Mouse (Mus musculus) CH12.LX (cell line): ENCODE results near the gene Plekhs1.

ENCODE experiments used
- E2F4 ChIP-seq: IDR thresholded peaks from 2 replicates; pipeline ENCODE4 v1.6.1; 2011; ENCODE audit warnings: low read depth, low read length, improper control_type of control experiment; ENCODE audit not compliant: insufficient replicate concordance
- ELF1 ChIP-seq: IDR thresholded peaks from 2 replicates; pipeline ENCODE4 v1.6.1; 2014; ENCODE audit warnings: low read depth, mild to moderate bottlenecking, inconsistent platforms, low read length, improper control_type of control experiment
- MAX ChIP-seq: IDR thresholded peaks from 2 replicates; pipeline ENCODE4 v1.6.1; 2011; ENCODE audit warnings: low read length, improper control_type of control experiment
- NELFE ChIP-seq: IDR thresholded peaks from 2 replicates; pipeline ENCODE4 v1.6.1; 2011; ENCODE audit warnings: low read depth, low read length, improper control_type of control experiment
- NRF1 ChIP-seq: IDR thresholded peaks from 2 replicates; pipeline ENCODE4 v1.6.1; 2014; ENCODE audit warnings: low read depth, mild to moderate bottlenecking, inconsistent platforms, low read length, improper control_type of control experiment, moderate library complexity
- ZC3H11A ChIP-seq: IDR thresholded peaks from 2 replicates; pipeline ENCODE4 v1.6.1; 2012; ENCODE audit warnings: low read depth, mild to moderate bottlenecking, inconsistent platforms, low read length, improper control_type of control experiment

- TF ChIP-seq NELFE (no peak), NRF1 (no peak), MAX (no peak), E2F4 (no peak), ELF1 (no peak), ZC3H11A (no peak)
Measured at GRCm38 (mm10) chr19:56418404-56418803, 43.0 kb upstream of the Plekhs1 start.
